Mouse (Mus musculus): ENCODE results near the gene Ephb1. TPM values are rescaled to one million over a fixed set of nuclear protein-coding genes. Genes with fewer than 3 reads are reported as not detected.
A peak's percentile ranks its signal among the peaks of the same experiment; 100 is the strongest.

Ephb1 gene
- polyA plus RNA-seq, 1 experiment from 2014 or later = 5.2 TPM

DNA sequence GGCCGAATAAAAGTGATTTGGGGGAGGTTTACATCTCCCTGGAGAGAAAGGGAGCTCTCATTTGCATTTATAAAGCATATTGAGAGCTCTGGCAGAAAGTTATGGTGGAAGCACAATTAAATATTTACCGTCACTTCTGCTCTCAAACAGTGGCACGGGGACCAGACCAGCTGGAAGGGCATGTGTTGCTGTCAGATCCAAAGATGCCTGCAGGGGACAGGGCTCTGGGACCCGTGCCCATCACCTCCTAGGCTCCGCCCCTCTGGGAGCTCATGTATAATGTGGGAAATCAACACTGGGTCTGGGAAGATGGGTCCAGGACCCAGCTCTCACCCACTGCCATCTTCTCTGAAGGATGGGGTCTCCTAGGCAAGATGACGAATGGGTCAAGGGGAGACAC is 123.2 kb downstream of the Ephb1 start:
- Histone ChIP-seq H3K4me1 (no peaks in the 10 kb centered on the region), H3K36me3 (no peaks in the 10 kb centered on the region), H3K4me3 (no peak overlapping the region), H3K27me3 (no peaks in the 10 kb centered on the region), H3K4me2 (no peak overlapping the region), H3K27ac (no peak overlapping the region), H3K9me3 (no peaks in the 10 kb centered on the region), H3K9ac (no peak overlapping the region)
- 59% methylated on average over 6 of the region's 6 CpGs for WGBS
- ATAC-seq (ENCODE audit: insufficient number of reproducible peaks, insufficient read depth, low FRiP score, low TSS enrichment, low read depth) = no peak

GRCm38 (mm10) chr9:102216746-102217566 is 137.5 kb downstream of the Ephb1 start:
- WGBS = 51% methylated on average over 7 of the region's 7 CpGs
- peaks cover 8% of the 10 kb centered on the region for H3K4me1 ChIP-seq
- H3K9me3 ChIP-seq = no peaks in the 10 kb centered on the region
- H3K9ac ChIP-seq = no peak overlapping the region
- no peak overlapping the region for H3K27ac ChIP-seq
- no peaks in the 10 kb centered on the region for H3K27me3 ChIP-seq
- no peak for ATAC-seq (ENCODE audit: insufficient number of reproducible peaks, insufficient read depth, low FRiP score, low TSS enrichment, low read depth)
- H3K36me3 ChIP-seq = no peaks in the 10 kb centered on the region
- no peak overlapping the region for H3K4me3 ChIP-seq
- no peak overlapping the region for H3K4me2 ChIP-seq

GRCm38 (mm10) chr9:102212036-102212383 is 142.5 kb downstream of the Ephb1 start:
- H3K9me3 ChIP-seq = no peaks in the 10 kb centered on the region
- ATAC-seq (ENCODE audit: insufficient number of reproducible peaks, insufficient read depth, low FRiP score, low TSS enrichment, low read depth) = peak; percentile 30; the same call in 1 of the 2 replicates
- H3K36me3 ChIP-seq = no peaks in the 10 kb centered on the region
- no peak overlapping the region for H3K4me3 ChIP-seq
- peaks cover 12% of the 10 kb centered on the region for H3K4me1 ChIP-seq
- H3K9ac ChIP-seq = no peak overlapping the region
- H3K27ac ChIP-seq = no peak overlapping the region
- 0% methylated on average over 1 of the region's 1 CpGs for WGBS
- no peaks in the 10 kb centered on the region for H3K27me3 ChIP-seq
- no peak overlapping the region for H3K4me2 ChIP-seq

DNA sequence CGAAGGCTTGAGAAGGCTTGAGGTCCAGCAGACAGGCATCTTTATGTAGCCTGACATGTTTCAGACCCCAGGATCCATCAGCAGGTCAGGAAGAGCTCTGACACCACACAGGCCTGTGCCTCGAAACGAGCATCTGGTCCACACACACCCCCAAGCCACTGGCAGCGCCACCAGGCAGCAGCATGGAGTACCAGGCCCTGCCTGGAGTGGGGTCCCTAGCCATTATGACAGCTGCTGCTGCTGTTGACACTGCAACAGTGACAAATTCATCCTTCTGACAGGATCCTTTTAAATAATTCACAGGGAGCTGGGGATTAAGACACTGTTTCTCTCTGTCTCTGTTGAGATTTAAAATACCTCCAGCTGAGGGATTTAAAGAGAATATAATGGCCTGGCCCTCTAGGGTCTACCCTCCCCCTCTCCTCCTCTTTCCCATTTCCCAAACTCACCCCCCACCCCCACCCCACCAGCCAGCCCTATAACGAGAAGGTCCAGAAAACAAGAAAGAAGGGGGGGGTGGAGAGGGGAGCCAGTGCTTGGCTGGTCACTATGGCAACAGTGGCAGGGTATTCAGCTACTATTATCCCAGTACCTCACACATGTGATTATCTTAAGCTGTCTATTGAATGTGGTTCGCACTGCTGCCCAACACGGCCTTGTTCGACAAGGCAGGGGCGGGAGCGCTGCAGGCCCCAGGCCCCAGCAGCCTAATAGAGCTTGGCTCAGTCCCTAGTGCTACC is 143.0 kb downstream of the Ephb1 start:
- no peaks in the 10 kb centered on the region for H3K9me3 ChIP-seq
- no peak overlapping the region for H3K4me3 ChIP-seq
- no peaks in the 10 kb centered on the region for H3K36me3 ChIP-seq
- no peak overlapping the region for H3K9ac ChIP-seq
- no peak overlapping the region for H3K27ac ChIP-seq
- peaks cover 7% of the 10 kb centered on the region for H3K4me1 ChIP-seq
- no peak overlapping the region for H3K4me2 ChIP-seq
- H3K27me3 ChIP-seq = no peaks in the 10 kb centered on the region
- ATAC-seq (ENCODE audit: insufficient number of reproducible peaks, insufficient read depth, low FRiP score, low TSS enrichment, low read depth) = peak; percentile 72
- WGBS = 22% methylated on average over 10 of the region's 10 CpGs

DNA sequence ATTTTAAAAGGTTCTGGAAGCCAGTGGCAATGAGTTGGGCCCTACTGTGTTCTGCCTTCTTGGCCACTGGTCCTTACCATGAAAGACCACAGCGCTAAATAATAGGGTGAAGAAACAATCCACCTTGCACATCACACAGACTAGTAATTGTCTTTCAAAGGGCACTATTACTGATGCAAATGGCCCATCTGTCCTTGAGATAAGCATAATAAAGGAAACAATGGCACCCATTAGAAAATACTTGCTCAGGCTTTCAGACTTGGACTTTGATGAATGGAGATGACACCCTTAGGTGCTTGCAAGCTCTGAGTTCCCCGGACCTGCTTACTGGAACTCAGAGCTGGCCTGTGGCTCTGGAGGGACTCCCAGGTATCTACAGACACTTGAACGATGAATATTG is 149.0 kb downstream of the Ephb1 start:
- no peaks in the 10 kb centered on the region for H3K36me3 ChIP-seq
- 77% methylated on average over 3 of the region's 3 CpGs for WGBS
- H3K4me3 ChIP-seq = no peak overlapping the region
- no peaks in the 10 kb centered on the region for H3K4me1 ChIP-seq
- no peak for ATAC-seq (ENCODE audit: insufficient number of reproducible peaks, insufficient read depth, low FRiP score, low TSS enrichment, low read depth)
- H3K9me3 ChIP-seq = no peaks in the 10 kb centered on the region
- H3K27ac ChIP-seq = no peak overlapping the region
- no peak overlapping the region for H3K9ac ChIP-seq
- H3K4me2 ChIP-seq = no peak overlapping the region
- H3K27me3 ChIP-seq = no peaks in the 10 kb centered on the region

DNA sequence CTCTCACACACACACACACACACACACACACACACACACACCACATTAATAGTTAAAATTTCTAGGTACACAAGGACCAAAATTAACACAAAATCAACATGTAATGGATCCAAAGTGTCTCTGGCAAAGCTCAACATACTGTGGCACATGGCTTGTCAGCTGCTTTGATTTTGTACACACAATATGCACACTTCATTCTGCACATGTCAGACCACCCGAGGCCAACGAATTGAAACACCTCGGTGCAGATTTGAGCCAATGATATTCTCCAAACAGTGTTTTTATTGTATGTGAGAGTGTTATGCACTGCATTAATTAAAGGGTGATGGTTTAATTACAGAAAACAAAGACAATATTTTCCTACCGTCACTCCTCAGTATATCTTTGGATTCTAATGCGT is 152.6 kb downstream of the Ephb1 start:
- H3K9ac ChIP-seq = no peak overlapping the region
- H3K4me2 ChIP-seq = no peak overlapping the region
- H3K36me3 ChIP-seq = no peaks in the 10 kb centered on the region
- WGBS = 85% methylated on average over 5 of the region's 5 CpGs
- H3K4me3 ChIP-seq = no peak overlapping the region
- no peak overlapping the region for H3K27ac ChIP-seq
- no peak for ATAC-seq (ENCODE audit: insufficient number of reproducible peaks, insufficient read depth, low FRiP score, low TSS enrichment, low read depth)
- H3K4me1 ChIP-seq = no peaks in the 10 kb centered on the region
- H3K27me3 ChIP-seq = no peaks in the 10 kb centered on the region
- H3K9me3 ChIP-seq = no peaks in the 10 kb centered on the region

GRCm38 (mm10) chr9:102196856-102197255 is 157.6 kb downstream of the Ephb1 start:
- WGBS = 91% methylated on average over 6 of the region's 6 CpGs
- Histone ChIP-seq H3K27me3 (no peaks in the 10 kb centered on the region), H3K9me3 (no peaks in the 10 kb centered on the region), H3K4me1 (peaks cover 14% of the 10 kb centered on the region), H3K27ac (no peak overlapping the region), H3K9ac (no peak overlapping the region), H3K4me2 (no peak overlapping the region), H3K36me3 (no peaks in the 10 kb centered on the region), H3K4me3 (no peak overlapping the region)
- no peak for ATAC-seq (ENCODE audit: insufficient number of reproducible peaks, insufficient read depth, low FRiP score, low TSS enrichment, low read depth)

- H3K9me3 ChIP-seq = no peaks in the 10 kb centered on the region
- no peak for ATAC-seq (ENCODE audit: insufficient number of reproducible peaks, insufficient read depth, low FRiP score, low TSS enrichment, low read depth)
- H3K4me1 ChIP-seq = peaks cover 19% of the 10 kb centered on the region
- H3K4me3 ChIP-seq = no peak overlapping the region
- no peak overlapping the region for H3K4me2 ChIP-seq
- H3K9ac ChIP-seq = no peak overlapping the region
- no peaks in the 10 kb centered on the region for H3K36me3 ChIP-seq
- H3K27me3 ChIP-seq = no peaks in the 10 kb centered on the region
- H3K27ac ChIP-seq = no peak overlapping the region
- 68% methylated on average over 4 of the region's 4 CpGs for WGBS
Observed at GRCm38 (mm10) chr9:102194063-102194462, 160.4 kb downstream of the Ephb1 start.

DNA sequence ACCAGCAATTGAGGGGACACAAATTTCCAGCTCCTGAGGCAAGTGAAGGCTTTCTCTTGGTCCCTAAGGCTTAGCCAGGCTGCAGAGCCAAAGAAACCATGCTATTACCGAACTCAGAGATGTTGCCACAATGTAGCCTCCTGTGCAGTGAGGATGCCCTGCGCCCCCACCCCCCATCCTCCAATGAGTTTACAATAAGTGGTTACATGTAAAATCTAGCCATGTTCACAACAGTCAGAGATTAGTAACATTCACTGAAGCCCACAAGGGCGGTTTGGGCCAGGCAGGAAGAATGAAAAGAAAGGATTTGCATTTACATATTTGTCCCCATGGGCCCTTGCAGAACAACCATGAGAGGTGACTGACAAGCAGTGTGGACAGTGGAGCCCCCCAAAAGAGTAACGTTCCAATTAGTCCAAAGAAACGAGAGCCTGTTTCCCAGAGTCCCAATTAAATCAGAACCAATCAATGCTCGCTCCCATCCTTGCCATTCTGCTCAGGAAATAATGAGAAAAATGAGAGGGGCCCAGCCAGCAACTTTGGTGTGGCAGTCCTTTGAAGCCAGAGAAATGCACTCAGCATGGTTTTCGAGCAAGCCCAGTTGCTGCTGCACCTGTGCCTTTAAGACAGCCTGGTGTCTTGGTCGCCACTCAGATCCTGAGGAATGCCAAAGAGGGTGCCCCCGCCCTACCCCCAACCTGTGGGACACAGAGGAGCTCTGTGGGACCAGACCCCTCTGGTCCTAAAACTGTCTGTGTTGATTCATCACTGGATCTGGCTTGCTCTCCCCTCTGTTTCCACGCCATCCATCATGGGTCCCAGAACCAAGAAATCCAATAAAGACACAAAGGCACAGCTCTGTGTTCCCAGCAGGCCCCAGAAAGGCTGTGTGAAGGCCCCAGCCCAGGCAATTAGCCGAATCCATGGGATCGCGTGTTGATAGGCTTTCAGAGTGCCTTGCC is 161.5 kb downstream of the Ephb1 start:
- ATAC-seq (ENCODE audit: insufficient number of reproducible peaks, insufficient read depth, low FRiP score, low TSS enrichment, low read depth) = no peak

GRCm38 (mm10) chr9:102190058-102190457 is 164.4 kb downstream of the Ephb1 start:
- Histone ChIP-seq H3K27me3 (no peaks in the 10 kb centered on the region), H3K4me3 (no peak overlapping the region), H3K27ac (no peak overlapping the region), H3K9ac (no peak overlapping the region), H3K4me1 (peaks cover 19% of the 10 kb centered on the region), H3K4me2 (no peak overlapping the region), H3K36me3 (no peaks in the 10 kb centered on the region), H3K9me3 (no peaks in the 10 kb centered on the region)
- WGBS = 81% methylated on average over 9 of the region's 9 CpGs
- ATAC-seq (ENCODE audit: insufficient number of reproducible peaks, insufficient read depth, low FRiP score, low TSS enrichment, low read depth) = no peak

More for the DNA sequence above, 161.5 kb downstream of the Ephb1 start:
- 56% methylated on average over 13 of the region's 13 CpGs for WGBS
- no peaks in the 10 kb centered on the region for H3K9me3 ChIP-seq
- H3K27ac ChIP-seq = no peak overlapping the region
- H3K4me3 ChIP-seq = no peak overlapping the region
- no peak overlapping the region for H3K4me2 ChIP-seq
- H3K27me3 ChIP-seq = no peaks in the 10 kb centered on the region
- no peaks in the 10 kb centered on the region for H3K36me3 ChIP-seq
- no peak overlapping the region for H3K9ac ChIP-seq
- H3K4me1 ChIP-seq = peaks cover 19% of the 10 kb centered on the region

- Histone ChIP-seq H3K27ac (no peak overlapping the region), H3K4me2 (no peak overlapping the region), H3K9me3 (no peaks in the 10 kb centered on the region), H3K4me3 (no peak overlapping the region), H3K4me1 (peaks cover 19% of the 10 kb centered on the region), H3K27me3 (no peaks in the 10 kb centered on the region), H3K9ac (no peak overlapping the region), H3K36me3 (no peaks in the 10 kb centered on the region)
- ATAC-seq (ENCODE audit: insufficient number of reproducible peaks, insufficient read depth, low FRiP score, low TSS enrichment, low read depth) = peak; percentile 3; the same call in 1 of the 2 replicates
- WGBS = 62% methylated on average over 11 of the region's 11 CpGs
Observed at GRCm38 (mm10) chr9:102189406-102189805, 165.1 kb downstream of the Ephb1 start.

Data from embryonic facial prominence, embryonic 13.5 days (tissue).